Mouse (Mus musculus): Measurements from ENCODE around the gene Olfr288. TPM values are rescaled to one million over a fixed set of nuclear protein-coding genes. Genes with fewer than 3 reads are reported as not detected.

Olfr288 gene
- total RNA-seq, 2 experiments from 2014 or later, result not detected

Other genes with a start within 250 kb of the Olfr288 start
- gene Tmem106c, start 231.3 kb downstream of the Olfr288 start, total RNA-seq (2021), result 10 to 100 TPM; 19.1 to 22.3 TPM
- gene Col2a1, start 190.8 kb downstream of the Olfr288 start, total RNA-seq (2021), result 1 to 10 TPM in 1 of 2 experiments, under 1 TPM in 1; 0.69 to 1.2 TPM
- 100 to 1,000 TPM; 309 to 311 TPM for gene Pfkm, start 103.0 kb downstream of the Olfr288 start, total RNA-seq (2021)
- gene Senp1, start 101.8 kb downstream of the Olfr288 start, total RNA-seq (2021), result 10 to 100 TPM; 13.5 to 13.7 TPM
- 10 to 100 TPM; 45.0 to 45.6 TPM for gene Asb8, start 29.9 kb downstream of the Olfr288 start, total RNA-seq (2021)
- gene Ccdc184, start 28.4 kb downstream of the Olfr288 start, total RNA-seq (2021), result 10 to 100 TPM; 18.2 to 18.7 TPM
- under 1 TPM in 1 of 2 experiments, not detected in 1; 0.16 TPM for gene Gm44579, start 25.4 kb upstream of the Olfr288 start, total RNA-seq (2021)
- gene Olfr287, start 25.5 kb upstream of the Olfr288 start, total RNA-seq (2021), result 1 to 10 TPM; 1.9 to 2.3 TPM
- not detected for gene Olfr286, start 38.9 kb upstream of the Olfr288 start, total RNA-seq (2021)
- not detected for gene H1fnt, start 61.8 kb upstream of the Olfr288 start, total RNA-seq (2021)
- gene Zfp641, start 100.6 kb upstream of the Olfr288 start, total RNA-seq (2021), result 1 to 10 TPM; 5.7 to 6.7 TPM
- not detected for gene Olfr285, start 121.8 kb upstream of the Olfr288 start, total RNA-seq (2021)
- gene Olfr284, start 145.4 kb upstream of the Olfr288 start, total RNA-seq (2021), result not detected
- gene Olfr283, start 185.4 kb upstream of the Olfr288 start, total RNA-seq (2021), result not detected
- not detected for gene Olfr282, start 235.7 kb upstream of the Olfr288 start, total RNA-seq (2021)

Data from layer of hippocampus, postnatal 14 days (tissue).